Mouse (Mus musculus) brain, embryonic 14.5 days (tissue): ENCODE results near the gene Brca2.

Experiments used
- CTCF ChIP-seq: fragments of 200-500 bp; IDR thresholded peaks from 2 replicates; pipeline ENCODE4 v1.5.1; 2012; ENCODE audit warnings: inconsistent platforms, mild to moderate bottlenecking, moderate library complexity, borderline replicate concordance; ENCODE audit not compliant: insufficient read depth, insufficient read length; ENCODE audit errors: extremely low read depth
- POLR2A ChIP-seq: fragments of 200-500 bp; IDR thresholded peaks from 2 replicates; pipeline ENCODE4 v1.6.1; 2012; ENCODE audit warnings: mild to moderate bottlenecking, inconsistent platforms, borderline replicate concordance; ENCODE audit not compliant: poor library complexity, insufficient read depth, insufficient read length, severe bottlenecking; ENCODE audit errors: extremely low read depth

GRCm38 (mm10) chr5:150616731-150617130, 94.3 kb downstream of the Brca2 start:
- TF ChIP-seq POLR2A (no peak), CTCF (no peak)
